Mouse (Mus musculus) spleen, adult 2 months (tissue): ENCODE measurements around the gene Rpia.

Experiments used
- CTCF ChIP-seq: fragments of 200-500 bp; IDR thresholded peaks from 2 replicates; pipeline ENCODE4 v1.5.1; 2011; ENCODE audit warnings: mild to moderate bottlenecking, inconsistent platforms; ENCODE audit not compliant: insufficient read depth, insufficient read length, insufficient replicate concordance; ENCODE audit errors: extremely low read depth
- POLR2A ChIP-seq: fragments of 200-500 bp; IDR thresholded peaks from 2 replicates; pipeline ENCODE4 v1.6.1; 2011; ENCODE audit warnings: low read depth, low read length, inconsistent platforms

GRCm38 (mm10) chr6:70773769-70774168, 18.3 kb downstream of the Rpia start:
- TF ChIP-seq CTCF (no peak), POLR2A (no peak)
